Mouse (Mus musculus): Measurements from ENCODE around the gene Pitpnc1. TPM values are rescaled to one million over a fixed set of nuclear protein-coding genes. Genes with fewer than 3 reads are reported as not detected.

The Pitpnc1 gene
- total RNA-seq, 2 experiments from 2014 or later, result 61.1 to 64.3 TPM

- intact Hi-C loops (cut with DNase I), result no loop called here
- DNase-seq (ENCODE audit: low spot score in 2 of 2), result no peak
These were observed 80.5 kb downstream of the Pitpnc1 start for GRCm38 (mm10) chr11:107390001-107390400.

- intact Hi-C loops (cut with DNase I), result no loop called here
- no peak for DNase-seq (ENCODE audit: low spot score in 2 of 2)
These were observed 84.0 kb downstream of the Pitpnc1 start for GRCm38 (mm10) chr11:107386481-107386880.

- no peak for DNase-seq (ENCODE audit: low spot score in 2 of 2)
- intact Hi-C loops (cut with DNase I), result no loop called here
These were observed 85.2 kb downstream of the Pitpnc1 start for GRCm38 (mm10) chr11:107385306-107385705.

- intact Hi-C loops (cut with DNase I), result no loop called here
- DNase-seq (ENCODE audit: low spot score in 2 of 2), result no peak
These were observed 86.5 kb downstream of the Pitpnc1 start for GRCm38 (mm10) chr11:107383985-107384384.

- intact Hi-C loops (cut with DNase I), result no loop called here
- DNase-seq (ENCODE audit: low spot score in 2 of 2), result no peak
These were observed 90.5 kb downstream of the Pitpnc1 start for GRCm38 (mm10) chr11:107379965-107380364.

- intact Hi-C loops (cut with DNase I), result no loop called here
- DNase-seq (ENCODE audit: low spot score in 2 of 2), result peak; percentile 62
These were observed 91.2 kb downstream of the Pitpnc1 start for GRCm38 (mm10) chr11:107379089-107379845.

- no peak for DNase-seq (ENCODE audit: low spot score in 2 of 2)
- intact Hi-C loops (cut with DNase I), result no loop called here
These were observed 93.2 kb downstream of the Pitpnc1 start for GRCm38 (mm10) chr11:107377326-107377725.

GRCm38 (mm10) chr11:107376272-107376671 is 94.2 kb downstream of the Pitpnc1 start:
- peak in 1 of 2 experiments; percentile 41 for DNase-seq (ENCODE audit: low spot score in 2 of 2)

GRCm38 (mm10) chr11:107375816-107376215 is 94.7 kb downstream of the Pitpnc1 start:
- intact Hi-C loops (cut with DNase I), result no loop called here
- no peak for DNase-seq (ENCODE audit: low spot score in 2 of 2)

More at GRCm38 (mm10) chr11:107376272-107376671, 94.2 kb downstream of the Pitpnc1 start:
- intact Hi-C loops (cut with DNase I), result no loop called here

- intact Hi-C loops (cut with DNase I), result no loop called here
- no peak for DNase-seq (ENCODE audit: low spot score in 2 of 2)
These were observed 96.9 kb downstream of the Pitpnc1 start for GRCm38 (mm10) chr11:107373569-107373968.

- intact Hi-C loops (cut with DNase I), result no loop called here
- no peak for DNase-seq (ENCODE audit: low spot score in 2 of 2)
These were observed 97.3 kb downstream of the Pitpnc1 start for GRCm38 (mm10) chr11:107373154-107373553.

GRCm38 (mm10) chr11:107372688-107373087 is 97.8 kb downstream of the Pitpnc1 start:
- intact Hi-C loops (cut with DNase I), result no loop called here
- DNase-seq (ENCODE audit: low spot score in 2 of 2), result peak; percentile 45 to 66

GRCm38 (mm10) chr11:107370476-107370875 is 100.0 kb downstream of the Pitpnc1 start:
- intact Hi-C loops (cut with DNase I), result no loop called here
- DNase-seq (ENCODE audit: low spot score in 2 of 2), result no peak

GRCm38 (mm10) chr11:107369661-107370060 is 100.8 kb downstream of the Pitpnc1 start:
- DNase-seq (ENCODE audit: low spot score in 2 of 2), result no peak
- intact Hi-C loops (cut with DNase I), result no loop called here

GRCm38 (mm10) chr11:107365938-107366712 is 104.4 kb downstream of the Pitpnc1 start:
- no peak for DNase-seq (ENCODE audit: low spot score in 2 of 2)
- intact Hi-C loops (cut with DNase I), result no loop called here

GRCm38 (mm10) chr11:107358695-107359094 is 111.8 kb downstream of the Pitpnc1 start:
- intact Hi-C loops (cut with DNase I), result no loop called here
- no peak for DNase-seq (ENCODE audit: low spot score in 2 of 2)

GRCm38 (mm10) chr11:107356224-107356623 is 114.3 kb downstream of the Pitpnc1 start:
- intact Hi-C loops (cut with DNase I), result no loop called here

GRCm38 (mm10) chr11:107355526-107355925 is 115.0 kb downstream of the Pitpnc1 start:
- intact Hi-C loops (cut with DNase I), result no loop called here
- DNase-seq (ENCODE audit: low spot score in 2 of 2), result no peak

More at GRCm38 (mm10) chr11:107356224-107356623, 114.3 kb downstream of the Pitpnc1 start:
- peak; percentile 48 to 87 for DNase-seq (ENCODE audit: low spot score in 2 of 2)

GRCm38 (mm10) chr11:107354499-107355143 is 115.9 kb downstream of the Pitpnc1 start:
- intact Hi-C loops (cut with DNase I), result no loop called here
- no peak for DNase-seq (ENCODE audit: low spot score in 2 of 2)

GRCm38 (mm10) chr11:107352596-107352995 is 117.9 kb downstream of the Pitpnc1 start:
- no peak for DNase-seq (ENCODE audit: low spot score in 2 of 2)
- intact Hi-C loops (cut with DNase I), result no loop called here

Data from left cerebral cortex, postnatal 14 days (tissue).